Mouse (Mus musculus): ENCODE measurements around the gene Akap4.

Gene Akap4

GRCm38 (mm10) chrX:7067219-7067618 lies at the start of gene Akap4:
Gene Akap4 (plus strand): TSS chrX:7067519.
- DNase-seq: no peak

- no peak for DNase-seq
These were observed 25.8 kb upstream of the Akap4 start, which contains the start of gene Ccnb3 for GRCm38 (mm10) chrX:7041519-7041918. Gene Ccnb3 (minus strand): TSS chrX:7041619.

GRCm38 (mm10) chrX:7057056-7057455 lies 10.3 kb upstream of the Akap4 start:
- DNase-seq: no peak

GRCm38 (mm10) chrX:7057634-7058033 lies 9.7 kb upstream of the Akap4 start:
- no peak for DNase-seq

- no peak for DNase-seq
These were observed 3.2 kb upstream of the Akap4 start for GRCm38 (mm10) chrX:7064109-7064508.

- DNase-seq: no peak
These were observed 683 bp downstream of the Akap4 start for GRCm38 (mm10) chrX:7068002-7068401.

- DNase-seq: no peak
These were observed 12.6 kb downstream of the Akap4 start for GRCm38 (mm10) chrX:7079820-7080429.

- DNase-seq: no peak
These were observed 18.6 kb downstream of the Akap4 start for GRCm38 (mm10) chrX:7085878-7086277.

GRCm38 (mm10) chrX:7090323-7090722 lies 23.0 kb downstream of the Akap4 start:
- DNase-seq: no peak

- DNase-seq: no peak
These were observed 35.0 kb downstream of the Akap4 start for GRCm38 (mm10) chrX:7102280-7102679.

- DNase-seq: no peak
These were observed 47.6 kb downstream of the Akap4 start for GRCm38 (mm10) chrX:7114885-7115284.

GRCm38 (mm10) chrX:7121618-7122280 lies 54.4 kb downstream of the Akap4 start:
- DNase-seq: no peak

Data from thymus, postnatal 14 days (tissue).